Mouse (Mus musculus): Measurements from ENCODE around the gene Med13l.

DNA sequence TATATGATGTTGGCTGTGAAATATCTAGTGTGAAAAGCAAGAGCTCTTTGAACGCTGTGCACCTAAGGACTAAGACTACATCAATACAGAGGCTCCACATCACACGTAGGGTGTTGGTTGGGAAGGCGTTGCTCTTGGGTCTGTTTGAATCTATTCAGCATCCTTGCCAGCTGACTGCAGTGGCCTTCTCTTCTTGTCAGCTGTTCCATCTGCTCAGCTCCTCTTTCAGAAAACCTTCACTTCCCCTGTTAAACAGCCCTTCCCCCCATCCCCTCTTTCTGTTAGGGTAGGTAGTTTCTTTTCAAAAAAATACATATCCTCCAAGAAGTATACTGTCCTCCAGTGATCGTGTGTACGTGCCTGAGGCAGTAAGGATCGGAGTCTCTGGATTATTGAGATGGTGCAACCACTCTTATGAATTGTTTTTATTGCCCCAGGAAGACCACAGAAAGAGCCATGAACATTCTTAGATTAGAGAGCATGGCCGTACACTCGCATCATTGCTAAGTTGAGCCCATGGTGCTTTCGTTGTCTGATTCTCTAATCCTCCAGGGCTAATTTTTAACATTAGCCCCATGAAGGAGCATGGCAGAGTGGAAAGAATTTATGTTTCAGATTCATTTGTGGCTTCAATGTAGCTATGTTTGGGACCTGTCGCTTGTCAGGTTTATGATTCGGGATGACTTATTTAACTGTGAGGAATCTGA is 28.9 kb downstream of the Med13l start:
- TF ChIP-seq POLR2A (IDR thresholded peaks at IDR 0.05; ENCODE audit: borderline replicate concordance, extremely low read depth, low read depth, low read length) (no peak), CTCF (IDR thresholded peaks at IDR 0.05; ENCODE audit: insufficient read depth, low read length) (no peak)
